Mouse (Mus musculus): ENCODE data around the gene Ccl7. TPM values are rescaled to one million over a fixed set of nuclear protein-coding genes. Genes with fewer than 3 reads are reported as not detected.

Gene Ccl7
- total RNA-seq, 4 experiments from 2014 or later = 0.46 to 1.7 TPM; not detected in 2

Other genes with a start within 250 kb of the Ccl7 start
- gene 5530401A14Rik, start 185.0 kb upstream of the Ccl7 start, total RNA-seq (2022) = under 1 TPM in 1 of 4 experiments, not detected in 3; 0.13 TPM
- gene Asic2, start 77.3 kb upstream of the Ccl7 start, total RNA-seq (2022) = 1 to 10 TPM; 3.2 to 5.1 (median 4.2) TPM
- 1 to 10 TPM in 3 of 4 experiments, under 1 TPM in 1; 0.74 to 2.6 (median 1.2) TPM for gene Ccl2, start 10.1 kb upstream of the Ccl7 start, total RNA-seq (2022)
- gene Gm17268, start 7.2 kb upstream of the Ccl7 start, total RNA-seq (2022) = not detected
- gene Ccl11, start 12.1 kb downstream of the Ccl7 start, total RNA-seq (2022) = 1 to 10 TPM; 3.5 to 8.2 (median 4.4) TPM
- under 1 TPM in 1 of 4 experiments, not detected in 3; 0.52 TPM for gene Ccl12, start 56.1 kb downstream of the Ccl7 start, total RNA-seq (2022)
- 1 to 10 TPM in 1 of 4 experiments, not detected in 3; 1.7 TPM for gene Ccl8, start 69.5 kb downstream of the Ccl7 start, total RNA-seq (2022)